Mouse (Mus musculus): ENCODE results near the gene Mrps27.

Gene Mrps27

DNA sequence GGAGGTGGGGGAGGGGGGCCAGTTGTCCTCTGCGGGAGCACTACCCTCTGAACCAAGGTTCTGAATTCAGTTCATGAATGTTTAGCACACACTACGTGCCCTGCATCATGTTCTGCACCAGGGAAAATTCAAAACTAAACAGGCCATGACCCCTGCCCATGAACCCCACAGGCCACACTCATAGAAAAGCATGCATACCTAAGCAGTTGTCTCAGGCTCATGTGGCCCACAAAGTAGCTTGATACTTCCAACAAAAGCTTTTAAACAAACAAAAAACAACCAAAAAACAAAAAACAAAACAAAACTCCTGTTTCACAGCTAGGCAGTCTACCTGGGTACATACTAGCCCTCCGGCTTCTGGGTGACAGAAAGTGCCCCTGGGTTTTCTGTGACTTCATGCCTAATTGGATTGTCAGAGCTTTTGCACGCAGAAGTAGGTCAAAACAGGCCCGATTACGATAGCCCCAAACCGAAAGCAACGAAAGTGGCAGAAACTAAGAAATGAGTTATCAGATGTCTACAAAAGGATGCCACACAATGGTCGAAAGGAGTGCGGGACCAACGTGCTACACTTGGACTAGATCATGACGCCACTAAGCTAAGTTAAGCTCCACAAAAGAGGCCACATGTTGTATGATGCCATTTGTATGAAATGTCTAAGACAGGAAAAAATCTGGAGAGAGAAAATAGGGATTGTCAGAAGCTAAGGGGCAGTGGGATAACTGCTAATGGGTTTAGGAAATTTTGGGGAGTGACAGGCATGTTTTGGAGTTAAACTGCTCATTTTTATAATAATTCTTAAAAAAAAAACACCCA is 98.1 kb downstream of the Mrps27 start:
- DNase-seq, result no peak

DNA sequence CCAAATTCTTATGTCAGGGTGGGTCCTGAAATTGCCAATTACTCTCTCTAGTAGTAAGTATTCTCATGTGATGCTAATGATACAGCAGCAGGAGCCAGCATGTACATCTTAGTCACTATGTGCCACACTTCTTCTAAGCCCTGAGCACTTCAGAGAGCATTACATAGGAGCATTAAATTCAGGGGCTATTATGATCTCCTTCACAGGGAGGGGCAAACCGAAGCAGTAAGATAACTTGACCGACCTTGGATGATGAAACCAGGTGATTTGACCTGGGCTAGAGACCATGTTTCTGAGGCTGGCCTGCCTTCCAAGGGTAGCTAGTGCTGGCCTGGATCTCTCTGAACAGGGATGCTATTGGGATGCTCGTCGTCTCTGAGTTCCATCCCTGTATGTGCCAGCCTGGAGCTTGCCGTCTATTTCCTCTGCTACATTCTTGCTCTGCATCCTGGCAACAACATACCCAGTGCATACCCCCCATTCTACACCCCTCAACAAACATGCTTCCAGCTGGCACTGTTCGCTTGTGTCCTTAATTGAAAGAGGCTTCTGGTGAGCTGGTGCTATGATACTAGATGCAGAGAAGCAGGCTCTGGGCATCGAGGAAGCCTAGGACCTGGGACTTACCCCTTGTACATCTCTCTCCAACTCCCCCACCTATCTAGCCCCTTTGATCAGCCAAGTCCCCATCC is 99.0 kb downstream of the Mrps27 start:
- peak in 1 of 2 experiments; percentile 52 for DNase-seq

DNA sequence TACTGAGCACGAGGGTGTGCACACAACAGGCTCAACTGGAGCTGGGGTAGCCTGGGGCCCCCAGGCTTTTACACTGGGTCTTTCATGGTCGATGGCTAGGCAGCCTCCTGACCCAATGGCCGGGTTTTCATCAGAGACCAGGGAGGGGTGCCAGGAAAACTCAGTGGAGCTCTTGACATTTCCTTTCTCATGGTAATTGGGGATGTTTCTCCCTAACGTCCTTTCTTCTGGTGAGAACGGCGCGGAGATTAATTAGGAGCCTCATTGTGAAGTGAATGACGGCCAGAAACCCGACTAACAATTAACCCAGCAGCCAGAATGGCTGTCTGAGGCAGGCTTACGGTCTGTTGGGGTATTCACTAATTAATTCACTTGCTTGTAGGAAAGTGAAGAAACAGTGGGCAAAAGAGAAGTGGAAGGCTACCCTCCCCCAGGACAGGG is 99.9 kb downstream of the Mrps27 start:
- peak; percentile 53 to 61 for DNase-seq

DNA sequence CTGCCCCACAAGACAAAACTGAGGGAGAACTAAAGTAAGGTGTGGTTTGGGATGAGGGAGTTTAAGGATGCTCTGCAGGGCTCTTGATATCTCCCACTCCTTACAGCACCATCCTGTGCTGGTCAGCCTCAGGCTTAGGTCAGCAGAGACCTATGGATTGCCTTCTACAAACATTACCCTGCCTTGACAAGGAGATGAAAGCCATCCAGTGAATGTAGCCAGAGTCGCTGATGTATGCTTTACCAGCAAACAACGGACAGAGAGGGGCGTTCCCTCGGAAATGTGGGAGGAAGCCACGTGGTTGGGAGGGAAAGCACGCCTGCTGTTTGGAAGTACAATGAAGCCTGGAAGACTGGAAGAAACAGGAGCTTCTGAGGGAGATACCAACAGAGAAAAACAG is 100.3 kb downstream of the Mrps27 start:
- no peak for DNase-seq

DNA sequence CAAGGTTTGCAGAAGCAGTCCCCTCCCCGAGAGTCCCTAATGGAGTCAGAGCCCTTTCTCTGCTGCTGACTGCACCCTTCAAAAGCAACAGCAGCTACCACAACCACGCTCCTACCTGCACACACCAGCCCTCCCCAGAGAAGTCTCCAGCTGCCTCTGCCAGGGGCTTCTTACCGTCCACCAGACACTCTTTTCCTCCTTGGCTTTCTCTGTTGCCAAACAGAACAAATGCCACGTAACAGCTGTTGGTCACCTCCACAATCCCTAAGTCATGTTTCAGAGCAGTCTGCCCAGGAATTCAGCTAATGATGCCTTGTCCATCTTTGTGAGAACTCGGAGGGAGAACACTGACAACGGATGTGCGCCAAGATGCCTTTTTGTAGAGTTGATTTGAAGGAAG is 102.4 kb downstream of the Mrps27 start:
- DNase-seq, result no peak

DNA sequence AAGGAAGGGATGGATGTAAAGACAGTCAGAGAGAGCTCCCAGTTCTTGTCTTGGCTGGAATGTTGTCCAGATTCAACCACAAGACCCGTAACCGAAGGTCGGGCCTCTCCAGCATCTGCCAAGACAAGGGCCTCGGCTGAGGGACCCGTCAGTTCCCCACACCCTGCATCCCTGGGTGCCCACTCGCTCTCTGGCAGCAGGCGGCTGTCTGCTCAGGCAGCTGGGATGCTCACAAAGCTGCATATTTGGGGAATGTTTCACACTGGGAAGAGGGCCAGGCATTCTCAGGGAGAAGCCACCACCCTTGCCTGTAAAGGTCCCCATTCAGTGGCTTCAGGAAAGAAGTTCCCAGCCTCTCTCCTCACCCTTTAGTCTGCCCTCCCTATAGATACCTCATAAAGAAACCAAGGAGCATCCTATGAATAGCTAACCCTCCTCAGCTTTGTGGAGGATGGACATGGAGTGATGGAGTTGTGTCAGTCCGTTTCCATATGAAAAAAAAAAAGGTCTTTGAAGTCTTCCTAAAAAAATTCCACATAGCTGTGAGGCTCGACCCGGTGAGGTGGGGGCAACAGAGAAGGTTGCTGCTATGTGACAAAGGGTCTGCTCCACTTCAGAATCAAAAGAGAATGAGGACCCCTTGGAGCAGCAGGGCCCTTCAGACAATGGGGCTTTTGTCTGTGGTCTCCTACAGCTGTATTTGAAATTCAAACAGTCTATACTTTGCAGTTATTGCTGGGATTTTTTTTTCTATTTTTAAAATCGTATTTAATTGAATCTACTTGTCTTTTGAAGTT is 103.0 kb downstream of the Mrps27 start:
- DNase-seq, result peak; percentile 59 to 67

DNA sequence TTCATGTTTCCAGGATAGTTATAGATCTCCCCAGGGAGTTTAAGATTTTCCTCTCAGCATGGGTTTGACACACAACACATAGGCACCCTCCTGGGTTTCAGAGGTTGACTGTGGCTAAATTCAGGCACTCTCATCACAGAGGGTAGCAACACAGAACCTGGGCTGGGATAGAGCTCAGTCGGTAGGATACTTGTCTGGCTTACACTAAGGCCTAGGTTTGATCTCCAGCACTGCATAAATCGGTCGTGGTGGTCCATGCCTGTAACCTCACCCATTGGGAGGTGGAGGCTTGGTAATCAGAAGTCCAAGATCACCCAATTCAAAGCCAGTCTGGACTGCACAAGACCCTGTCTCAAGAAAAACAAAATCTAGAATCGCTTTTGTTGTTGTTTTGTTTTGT is 103.7 kb downstream of the Mrps27 start:
- no peak for DNase-seq

DNA sequence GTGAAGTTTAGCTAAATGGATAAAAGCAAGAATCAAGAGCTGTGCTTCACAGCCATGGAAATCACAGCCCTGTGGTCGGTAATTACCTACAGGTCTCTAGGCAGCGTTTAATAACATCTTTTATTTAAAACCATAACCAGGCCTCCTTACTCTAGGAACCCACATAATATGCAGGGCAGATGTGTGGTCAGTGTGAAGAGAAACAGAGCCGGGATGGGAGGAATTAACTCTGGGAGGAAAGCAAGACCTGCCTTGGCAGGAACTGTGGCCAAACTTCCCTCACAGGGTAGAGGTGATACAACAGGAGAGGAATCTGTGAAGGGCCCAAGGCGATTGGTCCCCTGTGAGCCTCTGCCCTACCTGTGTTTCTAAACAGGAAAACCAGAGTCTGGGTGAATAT is 105.0 kb downstream of the Mrps27 start:
- no peak for DNase-seq

DNA sequence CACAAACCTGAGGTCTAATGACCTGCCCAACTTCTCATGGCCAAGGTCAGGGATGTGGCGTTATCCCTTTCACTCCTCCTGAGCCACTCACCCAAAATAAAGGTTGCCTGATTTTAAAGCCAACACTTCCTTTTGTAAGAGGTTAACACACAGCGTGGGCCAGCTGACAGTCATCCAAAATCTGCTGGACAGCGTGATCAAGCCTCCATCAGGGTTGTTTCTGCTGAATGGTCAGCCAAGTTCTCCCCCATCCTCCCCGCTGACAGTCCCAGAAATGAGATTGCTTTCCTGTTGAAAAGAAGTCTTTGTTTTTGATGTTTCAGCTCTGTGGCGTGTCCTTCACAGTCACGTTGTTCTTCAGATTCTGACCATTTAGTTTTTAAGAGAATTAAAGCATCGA is 106.2 kb downstream of the Mrps27 start:
- peak; percentile 94 to 95 for DNase-seq

DNA sequence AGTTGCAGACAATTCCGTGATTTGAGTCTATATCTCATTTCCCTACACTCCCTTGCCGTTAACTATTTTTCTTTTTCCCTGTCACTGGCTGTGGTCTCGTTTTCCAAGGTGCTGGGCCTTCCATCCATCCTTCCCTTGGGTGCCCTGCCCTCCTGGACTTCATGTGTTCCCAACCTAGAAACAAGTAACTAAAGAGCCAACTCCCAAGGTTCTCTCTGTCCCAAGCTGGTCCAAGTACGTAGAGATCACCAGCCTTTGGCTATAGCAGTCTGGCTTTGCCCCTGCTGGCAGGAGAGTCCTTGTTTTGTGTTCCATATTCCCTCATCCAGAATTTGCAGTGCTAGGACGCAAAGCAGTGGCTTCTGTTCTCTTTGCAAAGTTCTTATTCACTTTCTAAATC is 106.7 kb downstream of the Mrps27 start:
- DNase-seq, result peak; percentile 56 to 58

DNA sequence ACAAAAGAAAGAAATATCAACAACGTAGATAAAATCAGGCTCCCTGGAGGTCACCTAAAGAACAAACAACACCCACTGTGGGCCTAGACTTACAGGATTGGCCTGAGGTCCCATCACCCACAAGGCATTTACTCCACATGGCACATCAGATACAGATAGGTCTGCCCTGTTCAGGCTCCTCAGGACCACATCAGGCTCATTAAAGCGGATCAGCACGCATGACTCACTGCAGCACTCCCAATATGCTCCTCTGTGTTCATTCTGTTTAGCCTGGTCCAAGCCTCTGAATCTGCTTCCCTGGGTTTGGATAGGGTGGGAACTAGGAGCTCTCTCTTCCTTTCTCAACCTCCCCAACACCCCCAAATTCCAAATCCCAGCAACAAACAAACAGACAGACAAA is 107.9 kb downstream of the Mrps27 start:
- DNase-seq, result no peak

DNA sequence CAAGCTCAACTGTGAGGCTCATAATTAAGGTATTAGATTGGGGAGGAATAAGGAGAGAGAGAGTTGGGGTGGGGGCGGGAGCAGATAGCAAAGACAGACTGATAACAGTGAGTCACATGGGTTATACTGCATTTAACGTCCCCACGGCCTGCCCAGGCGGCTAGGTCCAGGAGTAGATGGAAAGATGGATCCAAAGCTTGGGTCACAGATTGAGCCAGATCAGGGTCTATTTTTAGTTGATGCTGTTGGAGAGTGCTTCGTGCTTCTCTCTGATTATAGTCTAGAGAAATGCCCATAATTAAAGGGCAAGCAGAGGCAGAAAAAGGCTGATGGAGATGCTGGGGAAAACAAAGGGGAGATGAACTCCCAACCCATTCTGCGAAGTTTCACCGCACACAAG is 110.4 kb downstream of the Mrps27 start:
- no peak for DNase-seq

DNA sequence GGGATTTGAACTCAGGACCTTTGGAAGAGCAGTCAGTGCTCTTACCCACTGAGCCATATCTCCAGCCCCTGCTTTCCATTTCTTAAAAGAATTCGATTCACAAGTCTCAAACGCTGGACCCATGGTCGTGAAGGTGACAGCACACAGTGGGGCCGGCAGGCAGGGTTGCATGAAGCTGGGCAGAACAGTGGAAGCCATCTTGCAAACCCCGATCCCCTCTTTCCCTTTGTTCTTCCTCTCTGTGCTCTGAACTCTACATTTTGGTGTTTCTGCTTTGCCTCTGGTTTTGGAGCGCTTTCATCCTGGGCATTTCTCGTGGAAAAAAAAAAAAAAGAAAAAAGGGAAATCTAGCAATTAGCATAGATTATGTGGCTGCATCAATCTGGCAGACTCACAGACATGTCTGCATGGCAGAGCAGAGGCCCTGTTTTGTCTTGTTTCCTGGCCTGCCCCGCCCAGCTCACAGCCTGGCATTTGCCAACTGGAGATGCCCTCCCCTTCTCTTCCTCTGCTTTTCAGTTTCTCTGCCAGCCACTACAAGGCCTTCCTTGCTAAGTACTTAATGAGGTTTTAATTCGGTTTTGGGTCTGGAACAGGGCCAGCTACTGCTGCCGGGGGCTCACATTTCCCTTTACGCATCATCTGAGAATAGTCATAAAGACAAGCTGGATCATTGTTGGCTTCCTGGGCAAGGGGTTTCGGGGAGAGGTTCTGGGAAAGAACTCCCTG is 114.2 kb downstream of the Mrps27 start:
- peak; percentile 82 to 85 for DNase-seq

DNA sequence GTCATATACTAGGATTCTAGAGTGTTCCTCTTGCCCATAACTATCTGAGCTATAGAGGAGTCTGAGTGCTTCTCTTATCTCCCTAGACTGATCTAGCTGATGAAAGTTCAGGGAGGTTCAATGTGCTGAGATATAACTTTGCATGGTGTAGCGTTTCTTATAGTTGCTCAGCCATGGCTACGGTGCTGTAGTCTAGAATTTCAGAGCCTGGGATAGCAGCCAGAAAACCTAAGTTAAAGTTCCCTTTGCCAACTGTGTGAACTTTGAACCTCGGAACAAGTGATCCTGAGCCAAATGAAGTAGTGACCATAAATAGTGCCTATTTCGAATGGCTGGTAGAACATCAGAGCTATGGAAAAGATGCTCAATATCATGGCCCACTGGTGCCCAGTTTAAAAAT is 115.0 kb downstream of the Mrps27 start:
- no peak for DNase-seq

DNA sequence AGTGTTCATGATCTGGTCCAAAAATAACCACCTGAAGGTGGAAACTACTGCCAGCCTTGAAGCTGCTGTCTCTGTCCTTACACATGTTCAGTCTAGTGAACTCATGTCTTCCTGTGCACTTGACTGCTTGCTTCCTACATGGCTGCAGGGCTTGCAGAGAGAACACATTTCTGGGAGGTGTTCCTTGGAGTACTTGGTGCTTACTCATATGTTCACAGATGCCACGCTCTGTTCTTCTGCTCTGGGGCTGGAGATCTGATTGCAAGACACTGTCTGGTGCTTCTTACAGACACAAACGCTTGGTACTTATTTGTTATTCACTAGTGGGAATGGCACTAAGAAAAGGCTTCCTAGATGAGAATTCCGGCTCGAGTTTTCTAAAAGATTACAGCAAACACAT is 117.3 kb downstream of the Mrps27 start:
- no peak for DNase-seq

DNA sequence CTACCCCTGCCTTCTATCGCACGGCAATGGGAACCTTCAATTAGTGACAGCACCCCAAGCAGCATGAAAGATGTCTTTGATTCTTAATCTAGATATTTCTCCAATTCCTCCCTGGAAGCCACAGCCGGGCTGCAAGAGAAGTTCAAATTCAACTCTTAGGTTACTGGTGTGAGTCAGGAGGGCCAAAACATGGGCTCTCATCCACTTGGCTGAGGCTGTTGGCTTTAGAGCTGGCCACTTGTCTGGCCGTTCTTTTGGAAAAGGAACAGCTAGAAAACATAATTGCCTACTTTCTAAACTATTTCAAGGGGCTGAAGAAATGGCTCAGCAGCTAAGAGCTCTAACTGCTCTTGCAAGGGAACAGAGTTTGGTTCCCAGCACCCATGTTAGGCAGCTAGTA is 120.0 kb downstream of the Mrps27 start:
- DNase-seq, result no peak
